Mouse (Mus musculus): ENCODE results near the gene Astn1.

- no peak for TF ChIP-seq POLR2A (IDR thresholded peaks at IDR 0.05; ENCODE audit: low read depth, low read length)
- no peak for TF ChIP-seq CTCF (IDR thresholded peaks at IDR 0.05; ENCODE audit: borderline replicate concordance, insufficient read depth, low read length)
Observed at GRCm38 (mm10) chr1:158361964-158362291, at the start of gene Astn1.
